Mouse (Mus musculus) CH12.LX (cell line): ENCODE measurements around the gene Fbxo5. TPM values are rescaled to one million over a fixed set of nuclear protein-coding genes. Genes with fewer than 3 reads are reported as not detected.

Experiments
- DNase-seq: peaks from one replicate; pipeline ENCODE4 v3.0.0-alpha.2; 2013; ENCODE audit errors: extremely low read depth
- H3K27ac ChIP-seq: 2 replicates; pipeline ENCODE4 v1.5.1; 2012; ENCODE audit warnings: low read depth, mild to moderate bottlenecking, control low read depth, moderate library complexity; ENCODE audit not compliant: insufficient read depth
- H3K27me3 ChIP-seq: replicated peaks from 2 replicates; pipeline ENCODE3; 2012; ENCODE audit warnings: inconsistent platforms
- H3K36me3 ChIP-seq, 2 experiments: replicated peaks in 1 of 2; 2 replicates each; pipeline versions ENCODE3 to v1.6.1; 2012; ENCODE audit warnings: inconsistent platforms in 1 of 2, low read length in 1 of 2, mild to moderate bottlenecking in 1 of 2, mixed read lengths in 1 of 2, moderate library complexity in 1 of 2; ENCODE audit not compliant: control insufficient read depth in 1 of 2, insufficient read depth in 1 of 2
- H3K4me1 ChIP-seq, 2 experiments: 2 replicates each; pipeline ENCODE4 v1.6.1; 2012; ENCODE audit warnings: inconsistent platforms in 1 of 2, moderate library complexity in 1 of 2; ENCODE audit not compliant: insufficient read depth in 2 of 2, control insufficient read depth in 1 of 2
- H3K4me2 ChIP-seq: 2 replicates; pipeline ENCODE4 v1.6.1; 2012; ENCODE audit warnings: low read depth, mild to moderate bottlenecking, control low read depth; ENCODE audit not compliant: poor library complexity, insufficient read depth, severe bottlenecking
- H3K4me3 ChIP-seq, 3 experiments: fragments of 150-350 bp in 1 of 3; sonication (generic) in 1 of 3; replicated peaks in 1 of 3; 2 replicates each; pipeline versions ENCODE3 to v1.5.1; 2011 to 2012; ENCODE audit warnings: low read depth in 2 of 3, low read length in 2 of 3, mild to moderate bottlenecking in 2 of 3, moderate library complexity in 2 of 3, control low read depth in 1 of 3, improper control_type of control experiment in 1 of 3, inconsistent platforms in 1 of 3, mixed read lengths in 1 of 3; ENCODE audit not compliant: poor library complexity in 1 of 3
- H3K79me2 ChIP-seq: replicated peaks from 2 replicates; pipeline ENCODE4 v1.6.1; 2012; ENCODE audit warnings: mild to moderate bottlenecking, moderate library complexity; ENCODE audit not compliant: control insufficient read depth, poor library complexity, insufficient read depth, severe bottlenecking; ENCODE audit errors: extremely low read depth
- H3K9ac ChIP-seq: 2 replicates; pipeline ENCODE4 v1.6.1; 2012; ENCODE audit warnings: low read depth, mild to moderate bottlenecking, control low read depth, moderate library complexity; ENCODE audit not compliant: insufficient read depth
- H3K9me3 ChIP-seq: replicated peaks from 2 replicates; pipeline ENCODE3; 2012; ENCODE audit warnings: low read length, inconsistent platforms, mixed read lengths
- BHLHE40 ChIP-seq: IDR thresholded peaks from 2 replicates; pipeline ENCODE4 v1.6.1; 2011; ENCODE audit warnings: mild to moderate bottlenecking, low read depth, low read length, improper control_type of control experiment
- CHD1 ChIP-seq: IDR thresholded peaks from 2 replicates; pipeline ENCODE4 v1.6.1; 2012; ENCODE audit warnings: low read depth, low read length, improper control_type of control experiment, inconsistent platforms
- CTCF ChIP-seq, 2 experiments: IDR thresholded peaks in 1 of 2; conservative IDR thresholded peaks in 1 of 2; 2 replicates each; pipeline ENCODE4 v1.5.1; 2011 to 2012; ENCODE audit warnings: low read depth in 2 of 2, low read length in 2 of 2, improper control_type of control experiment in 1 of 2, inconsistent platforms in 1 of 2, mild to moderate bottlenecking in 1 of 2, moderate library complexity in 1 of 2
- EP300 ChIP-seq: IDR thresholded peaks from 2 replicates; pipeline ENCODE4 v1.6.1; 2011; ENCODE audit warnings: low read length, improper control_type of control experiment
- GABPA ChIP-seq: IDR thresholded peaks from 2 replicates; pipeline ENCODE4 v1.6.1; 2012; ENCODE audit warnings: low read depth, low read length, improper control_type of control experiment, inconsistent platforms; ENCODE audit not compliant: insufficient replicate concordance
- HCFC1 ChIP-seq: IDR thresholded peaks from 2 replicates; pipeline ENCODE4 v1.6.1; 2012; ENCODE audit warnings: low read depth, mild to moderate bottlenecking, inconsistent platforms, low read length, improper control_type of control experiment
- JUN ChIP-seq: IDR thresholded peaks from 2 replicates; pipeline ENCODE4 v1.6.1; 2011; ENCODE audit warnings: low read depth, mild to moderate bottlenecking, low read length, improper control_type of control experiment, moderate library complexity; ENCODE audit not compliant: insufficient read depth
- KAT2A ChIP-seq: IDR thresholded peaks from 2 replicates; pipeline ENCODE4 v1.6.1; 2012; ENCODE audit warnings: low read length, improper control_type of control experiment, inconsistent platforms; ENCODE audit not compliant: insufficient replicate concordance
- MAFK ChIP-seq: IDR thresholded peaks from 2 replicates; pipeline ENCODE4 v1.6.1; 2011; ENCODE audit warnings: low read length, improper control_type of control experiment; ENCODE audit not compliant: insufficient replicate concordance
- MAX ChIP-seq: IDR thresholded peaks from 2 replicates; pipeline ENCODE4 v1.6.1; 2011; ENCODE audit warnings: low read length, improper control_type of control experiment
- MAZ ChIP-seq: IDR thresholded peaks from 2 replicates; pipeline ENCODE4 v1.6.1; 2012; ENCODE audit warnings: low read depth, mild to moderate bottlenecking, inconsistent platforms, low read length, improper control_type of control experiment, moderate library complexity
- MEF2A ChIP-seq: IDR thresholded peaks from 2 replicates; pipeline ENCODE4 v1.6.1; 2014; ENCODE audit warnings: low read depth, mild to moderate bottlenecking, inconsistent platforms, low read length, improper control_type of control experiment, borderline replicate concordance
- MYC ChIP-seq: IDR thresholded peaks from 2 replicates; pipeline ENCODE4 v1.6.1; 2011; ENCODE audit warnings: low read depth, mild to moderate bottlenecking, improper control_type of control experiment, low read length
- NELFE ChIP-seq: IDR thresholded peaks from 2 replicates; pipeline ENCODE4 v1.6.1; 2011; ENCODE audit warnings: low read depth, low read length, improper control_type of control experiment
- PAX5 ChIP-seq: IDR thresholded peaks from 2 replicates; pipeline ENCODE4 v1.6.1; 2012; ENCODE audit warnings: low read length, inconsistent platforms, mixed read lengths
- POLR2A ChIP-seq: IDR thresholded peaks from 2 replicates; pipeline ENCODE4 v1.6.1; 2011; ENCODE audit warnings: low read depth, mild to moderate bottlenecking, improper control_type of control experiment, low read length
- POLR2AphosphoS2 ChIP-seq: IDR thresholded peaks from 2 replicates; pipeline ENCODE4 v1.6.1; 2011; ENCODE audit warnings: low read depth, low read length, improper control_type of control experiment
- RAD21 ChIP-seq: IDR thresholded peaks from 2 replicates; pipeline ENCODE4 v1.6.1; 2011; ENCODE audit warnings: low read depth, mild to moderate bottlenecking, low read length, improper control_type of control experiment, moderate library complexity
- RCOR1 ChIP-seq: conservative IDR thresholded peaks from 2 replicates; pipeline ENCODE4 v1.6.1; 2012; ENCODE audit warnings: low read depth, mild to moderate bottlenecking, inconsistent platforms, low read length, improper control_type of control experiment
- UBTF ChIP-seq: IDR thresholded peaks from 2 replicates; pipeline ENCODE4 v1.6.1; 2012; ENCODE audit warnings: low read depth, mild to moderate bottlenecking, inconsistent platforms, low read length, improper control_type of control experiment, moderate library complexity
- USF1 ChIP-seq: IDR thresholded peaks from 2 replicates; pipeline ENCODE4 v1.6.1; 2014; ENCODE audit warnings: low read depth, mild to moderate bottlenecking, inconsistent platforms, low read length, improper control_type of control experiment
- ZC3H11A ChIP-seq: IDR thresholded peaks from 2 replicates; pipeline ENCODE4 v1.6.1; 2012; ENCODE audit warnings: low read depth, mild to moderate bottlenecking, inconsistent platforms, low read length, improper control_type of control experiment
- ZKSCAN1 ChIP-seq: IDR thresholded peaks from 2 replicates; pipeline ENCODE4 v1.6.1; 2012; ENCODE audit warnings: low read depth, inconsistent platforms, low read length, improper control_type of control experiment, borderline replicate concordance
- ZMIZ1 ChIP-seq: IDR thresholded peaks from 2 replicates; pipeline ENCODE4 v1.6.1; 2012; ENCODE audit warnings: low read depth, mild to moderate bottlenecking, inconsistent platforms, low read length, improper control_type of control experiment
- ZNF384 ChIP-seq: IDR thresholded peaks from 2 replicates; pipeline ENCODE4 v1.6.1; 2012; ENCODE audit warnings: low read depth, low read length, improper control_type of control experiment, inconsistent platforms
- dilution Hi-C: fragments of 300-500 bp; cut with MboI; formaldehyde crosslinking; loops from 2 replicates; pipeline ENCODE4 v1.14.3; 2020; ENCODE audit warnings: low sequenced_read_pairs; ENCODE audit not compliant: extremely low pct_unique_long_range_greater_than_20kb, extremely low pct_ligation_motif_present
- in situ Hi-C: fragments of 300-500 bp; cut with MboI; formaldehyde crosslinking; loops from 3 replicates; pipeline ENCODE4 v1.14.3; 2019; ENCODE audit warnings: low sequenced_read_pairs, low pct_ligation_motif_present, low pct_unique_long_range_greater_than_20kb, mixed read lengths
- polyA plus RNA-seq: library from polyadenylated mRNA; unstranded; fragments of >175 nt; gene quantifications from 2 replicates; pipeline ENCODE4 v1.2.1, GENCODE M21; 2012; ENCODE audit warnings: low read depth; ENCODE audit not compliant: insufficient read length
- total RNA-seq, 2 experiments: library from RNA; depleted of rRNA; stranded (reverse); fragments of 300-350 nt in 1 of 2; fragments of >200 nt in 1 of 2; gene quantifications; 2 replicates each; pipeline ENCODE4 v1.2.3; 2012 to 2014

Fbxo5 gene
- total and polyA plus RNA-seq, 3 experiments, result 34.8 to 68.2 (median 45.5) TPM

DNA sequence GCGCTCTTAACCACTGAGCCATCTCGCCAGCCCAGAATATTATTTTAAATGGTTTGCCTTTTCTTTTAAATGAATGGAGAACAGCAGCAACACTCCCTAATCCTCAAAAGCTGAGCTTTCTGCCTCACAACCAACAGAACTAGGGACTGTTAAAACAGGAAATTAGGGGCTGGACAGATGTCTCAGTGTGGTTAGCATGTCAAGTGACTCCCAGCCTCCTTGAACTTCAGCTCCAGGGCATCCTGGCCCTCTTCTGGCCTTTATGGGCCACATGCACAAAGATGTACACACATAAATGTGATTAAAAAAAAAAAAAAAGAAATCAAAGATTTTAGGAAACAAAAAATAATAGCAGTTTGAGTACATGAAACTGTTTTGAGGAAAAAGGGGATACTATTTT, 10.6 kb upstream of the Fbxo5 start:
- peaks cover 10% of the 10 kb centered on the region for H3K79me2 ChIP-seq
- H3K27ac ChIP-seq, result no peak overlapping the region
- H3K9ac ChIP-seq, result no peak overlapping the region
- DNase-seq, result no peak
- dilution Hi-C loops, result no loop called here
- H3K27me3 ChIP-seq, result no peaks in the 10 kb centered on the region
- peaks cover 66 to 89% of the 10 kb centered on the region in 2 experiments for H3K36me3 ChIP-seq
- TF ChIP-seq NELFE (no peak), PAX5 (no peak), MAX (no peak), USF1 (no peak), MAFK (no peak), CTCF (conservative IDR thresholded peaks at IDR 0.05 in 1 of 2, IDR thresholded peaks at IDR 0.05 in 1 of 2; ENCODE audit: low read depth in 2 of 2, low read length in 2 of 2) (no peak), UBTF (no peak), MEF2A (no peak), ZKSCAN1 (no peak), MAZ (no peak), JUN (no peak), POLR2A (no peak)
- H3K4me3 ChIP-seq, result no peak overlapping the region
- no peak overlapping the region for H3K4me2 ChIP-seq
- in situ Hi-C loops, result loop anchor here (25.0 kb wide), 1 partner anchor 1246 kb away; the partner anchor contains the start of gene Ipcef1
- H3K4me1 ChIP-seq, result peaks cover 0 to 5% of the 10 kb centered on the region in 2 experiments; a peak in 1 of 4 replicates
- H3K9me3 ChIP-seq, result no peaks in the 10 kb centered on the region

- in situ Hi-C loops (loop anchor here (25.0 kb wide), 1 partner anchor 1249 kb away; the partner anchor contains the start of gene Ipcef1), dilution Hi-C loops (no loop called here)
- Histone ChIP-seq H3K27ac (no peak overlapping the region), H3K9ac (no peak overlapping the region), H3K27me3 (no peaks in the 10 kb centered on the region), H3K4me2 (no peak overlapping the region), H3K4me3 (no peak overlapping the region), H3K79me2 (no peaks in the 10 kb centered on the region), H3K36me3 (peaks cover 51 to 73% of the 10 kb centered on the region in 2 experiments), H3K4me1 (no peaks in the 10 kb centered on the region), H3K9me3 (no peaks in the 10 kb centered on the region)
- no peak for DNase-seq
- no peak for TF ChIP-seq PAX5
- TF ChIP-seq RAD21, result no peak
- TF ChIP-seq GABPA, result no peak
- TF ChIP-seq POLR2A, result no peak
- TF ChIP-seq JUN, result no peak
- TF ChIP-seq MAZ, result no peak
- TF ChIP-seq POLR2AphosphoS2, result no peak
- no peak for TF ChIP-seq HCFC1
- no peak for TF ChIP-seq MYC
- no peak for TF ChIP-seq EP300
- no peak for TF ChIP-seq BHLHE40
- TF ChIP-seq MAX, result no peak
- no peak for TF ChIP-seq ZNF384
- no peak for TF ChIP-seq ZMIZ1
- no peak for TF ChIP-seq CHD1
- no peak for TF ChIP-seq UBTF
- TF ChIP-seq ZKSCAN1, result no peak
- no peak for TF ChIP-seq ZC3H11A
- TF ChIP-seq RCOR1, result no peak
- TF ChIP-seq KAT2A, result no peak
Observed at GRCm38 (mm10) chr10:5813724-5814123, 8.3 kb upstream of the Fbxo5 start.
